Mouse (Mus musculus) embryonic stem cell, embryonic (primary cell): ENCODE results near the gene Sesn3.

Source experiments
- CTCF ChIA-PET, 4 experiments: fragments of 300-600 bp in 2 of 4; fragments of 350-600 bp in 2 of 4; sonication (Branson Sonifier 250); formaldehyde crosslinking; loops; one replicate each; lab custom pipeline; 2022; ENCODE audit warnings: inconsistent platforms in 2 of 4; lab: Charles Lee
- POLR2A ChIA-PET, 4 experiments: fragments of 300-600 bp in 2 of 4; fragments of 350-600 bp in 2 of 4; sonication (Branson Sonifier 250); formaldehyde crosslinking; loops; one replicate each; lab custom pipeline; 2022; ENCODE audit warnings: antibody characterized with exemption in 4 of 4, inconsistent platforms in 1 of 4; lab: Charles Lee

Sesn3 gene

GRCm38 (mm10) chr9:14369271-14369670 lies 94.4 kb downstream of the Sesn3 start:
- CTCF ChIA-PET, result interaction anchor here in 1 of 4 experiments (1.2 kb wide), 1 partner anchor 480 kb away, joined by 6 read pairs; no protein-coding TSS in a partner anchor
- POLR2A ChIA-PET, result interaction anchor here in 2 of 4 experiments (1.3 kb wide), 2 partner anchors 9 to 10 kb away, joined by 3 to 5 read pairs; no protein-coding TSS in a partner anchor

GRCm38 (mm10) chr9:14372440-14372839 lies 97.6 kb downstream of the Sesn3 start:
- CTCF ChIA-PET, result no interaction called here

GRCm38 (mm10) chr9:14376149-14376548 lies 101.3 kb downstream of the Sesn3 start:
- POLR2A ChIA-PET, result no interaction called here
- CTCF ChIA-PET, result no interaction called here

More at GRCm38 (mm10) chr9:14372440-14372839, 97.6 kb downstream of the Sesn3 start:
- POLR2A ChIA-PET, result interaction anchor here in 1 of 4 experiments (1.7 kb wide), 1 partner anchor 10 kb away, joined by 6 read pairs; the partner anchor contains the start of gene Endod1

GRCm38 (mm10) chr9:14378151-14378550 lies 103.3 kb downstream of the Sesn3 start:
- CTCF ChIA-PET, result interaction anchor here in 1 of 4 experiments (0.6 to 2.1 kb wide), 2 partner anchors 9 to 29 kb away, joined by 3 to 5 read pairs; no protein-coding TSS in a partner anchor
- POLR2A ChIA-PET, result interaction anchor here in 1 of 4 experiments (1.5 kb wide), 1 partner anchor 21 kb away, joined by 3 read pairs; no protein-coding TSS in a partner anchor

- ChIA-PET POLR2A (interaction anchor here in 3 of 4 experiments (0.5 to 2.0 kb wide), 11 partner anchors 10 to 796 kb away, joined by 3 to 10 read pairs (median 3); partner anchors contain the start of genes Cwc15 (in 3 of the 3), Kdm4d (in 3 of the 3) and Fam76b (in 1 of the 3)), CTCF (interaction anchor here in 2 of 4 experiments (1.3 to 3.0 kb wide), 4 partner anchors 11 to 490 kb away, joined by 3 to 10 read pairs (median 5); no protein-coding TSS in a partner anchor)
These were observed 105.0 kb downstream of the Sesn3 start for GRCm38 (mm10) chr9:14379769-14380385.

GRCm38 (mm10) chr9:14380386-14381285 lies 105.8 kb downstream of the Sesn3 start:
- POLR2A ChIA-PET, result interaction anchor here in 3 of 4 experiments (0.6 to 2.0 kb wide), 10 partner anchors 11 to 553 kb away, joined by 3 to 10 read pairs (median 3); partner anchors contain the start of genes Cwc15 (in 3 of the 3), Kdm4d (in 3 of the 3) and Fam76b (in 1 of the 3)
- CTCF ChIA-PET, result interaction anchor here in 2 of 4 experiments (1.3 to 3.0 kb wide), 4 partner anchors 10 to 491 kb away, joined by 3 to 10 read pairs (median 5); no protein-coding TSS in a partner anchor

GRCm38 (mm10) chr9:14381353-14382055 lies 106.6 kb downstream of the Sesn3 start, which contains the start of gene Endod1:
Gene Endod1, minus strand, starts transcription at chr9:14381507.
- ChIA-PET POLR2A (interaction anchor here in 3 of 4 experiments (0.6 to 1.9 kb wide), 3 partner anchors 8 to 794 kb away, joined by 3 to 6 read pairs (median 5); partner anchors contain the start of gene Fam76b (in 1 of the 3)), CTCF (interaction anchor here in 1 of 4 experiments (3.0 kb wide), 1 partner anchor 9 kb away, joined by 10 read pairs; no protein-coding TSS in a partner anchor)

- ChIA-PET POLR2A (interaction anchor here in 2 of 4 experiments (0.7 to 1.9 kb wide), 3 partner anchors 9 to 535 kb away, joined by 3 to 6 read pairs (median 3); no protein-coding TSS in a partner anchor), CTCF (interaction anchor here in 1 of 4 experiments (3.0 kb wide), 1 partner anchor 9 kb away, joined by 10 read pairs; no protein-coding TSS in a partner anchor)
These were observed 107.5 kb downstream of the Sesn3 start for GRCm38 (mm10) chr9:14382256-14382791.
